Mouse (Mus musculus): ENCODE results near the gene Robo1. TPM values are rescaled to one million over a fixed set of nuclear protein-coding genes. Genes with fewer than 3 reads are reported as not detected.
A peak's percentile ranks its signal among the peaks of the same experiment; 100 is the strongest.
"Not testable (repeated sequence)": the region's sequence is repeated elsewhere in the genome, so short reads cannot be mapped to it uniquely, and the experiment has no call there.

Gene Robo1
- polyA plus RNA-seq, 1 experiment from 2014 or later: 41.4 TPM

DNA sequence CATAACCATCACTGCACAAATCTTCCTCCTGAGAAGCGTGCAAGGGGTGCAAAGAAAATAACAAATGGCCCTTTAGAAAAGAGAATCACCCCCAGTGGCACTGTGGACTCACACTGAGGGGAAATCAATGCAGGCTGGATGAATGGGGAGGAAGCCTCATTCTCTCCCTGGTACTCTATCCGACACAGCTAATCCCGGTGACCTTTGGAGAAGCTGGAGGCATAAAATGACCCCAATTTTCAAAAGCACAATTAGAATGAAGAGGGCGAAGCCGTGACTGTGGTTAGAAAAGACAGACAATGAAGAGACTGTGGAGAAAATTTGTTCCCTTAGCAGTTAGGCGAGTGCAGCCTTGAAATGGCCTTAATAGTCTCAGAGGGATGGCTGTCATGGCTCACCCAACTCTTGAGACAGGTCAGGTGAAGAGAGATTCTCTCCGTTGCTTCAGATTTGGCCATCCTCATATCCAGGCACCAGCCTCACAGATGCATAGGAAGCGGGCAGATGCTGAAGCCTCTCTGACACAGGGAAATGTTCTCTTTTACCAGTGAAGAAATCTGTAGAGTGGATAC is 243.7 kb downstream of the Robo1 start:
- H3K4me3 ChIP-seq (ENCODE audit: low read depth, low read length): no peak overlapping the region
- WGBS: 7% methylated on average over 8 of the region's 8 CpGs
- H3K27ac ChIP-seq (ENCODE audit: low read depth, low read length): no peak overlapping the region; the same call in 1 of the 2 replicates
- H3K9ac ChIP-seq (ENCODE audit: low read length): no peak overlapping the region
- H3K27me3 ChIP-seq (ENCODE audit: control insufficient read depth, insufficient read depth, low read length): no peaks in the 10 kb centered on the region
- ATAC-seq (replicated peaks; ENCODE audit: low FRiP score) (peak; percentile 78), DNase-seq (ENCODE audit: low spot score) (no peak)
- H3K4me2 ChIP-seq (ENCODE audit: low read depth, low read length, severe bottlenecking): no peak overlapping the region
- H3K9me3 ChIP-seq (ENCODE audit: control insufficient read depth, low read length): no peaks in the 10 kb centered on the region
- no peaks in the 10 kb centered on the region for H3K36me3 ChIP-seq (ENCODE audit: control insufficient read depth, insufficient read depth, low read length)
- H3K4me1 ChIP-seq (replicated peaks; ENCODE audit: control insufficient read depth, insufficient read depth, low read length): no peaks in the 10 kb centered on the region; the same call in 1 of the 2 replicates

DNA sequence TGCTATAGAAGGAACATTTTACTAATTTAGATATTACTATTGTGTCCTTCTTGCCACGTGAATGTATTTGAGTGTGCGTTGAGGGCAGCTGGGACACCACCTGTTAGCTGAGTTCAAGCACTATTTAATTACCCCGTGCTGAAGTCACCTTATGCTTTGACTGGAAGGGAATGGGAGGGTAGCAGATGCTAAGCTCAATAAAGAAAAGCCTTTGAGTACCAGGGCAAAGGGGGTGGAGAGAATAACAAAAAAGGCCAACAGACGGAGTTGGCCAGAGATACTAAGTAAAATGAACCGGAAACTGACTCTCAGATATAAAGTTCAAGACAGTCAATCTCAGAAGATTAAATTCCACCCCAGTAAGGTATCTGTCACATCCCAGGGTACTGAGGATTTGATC is 245.6 kb downstream of the Robo1 start:
- Histone ChIP-seq H3K9me3 (ENCODE audit: control insufficient read depth, low read length) (no peaks in the 10 kb centered on the region), H3K36me3 (ENCODE audit: control insufficient read depth, insufficient read depth, low read length) (no peaks in the 10 kb centered on the region), H3K4me2 (ENCODE audit: low read depth, low read length, severe bottlenecking) (no peak overlapping the region), H3K4me1 (replicated peaks; ENCODE audit: control insufficient read depth, insufficient read depth, low read length) (no peaks in the 10 kb centered on the region; the same call in 1 of the 2 replicates), H3K27me3 (ENCODE audit: control insufficient read depth, insufficient read depth, low read length) (no peaks in the 10 kb centered on the region), H3K9ac (ENCODE audit: low read length) (no peak overlapping the region), H3K4me3 (ENCODE audit: low read depth, low read length) (no peak overlapping the region), H3K27ac (ENCODE audit: low read depth, low read length) (no peak overlapping the region)
- ATAC-seq (replicated peaks; ENCODE audit: low FRiP score): no peak
- WGBS: 13% methylated on average over 5 of the region's 5 CpGs
- DNase-seq (ENCODE audit: low spot score): no peak

DNA sequence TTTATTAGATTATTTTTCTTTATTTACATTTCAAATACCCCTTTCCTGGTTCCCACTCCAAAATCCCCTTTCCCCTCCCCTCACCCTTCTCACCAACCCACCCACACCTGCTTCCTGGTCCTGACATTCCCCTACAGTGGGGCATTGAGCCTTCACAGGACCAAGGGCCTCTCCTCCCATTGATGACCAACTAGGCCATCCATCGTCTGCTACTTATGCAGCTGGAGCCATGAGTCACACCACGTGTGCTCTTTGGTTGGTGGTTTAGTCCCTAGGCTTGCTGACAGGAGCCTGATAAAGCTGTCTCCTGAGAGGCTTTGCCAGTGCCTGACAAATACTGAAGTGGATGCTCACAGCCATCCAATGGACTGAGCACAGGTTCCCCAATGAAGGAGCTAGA is 254.0 kb downstream of the Robo1 start:
- H3K36me3 ChIP-seq (ENCODE audit: control insufficient read depth, insufficient read depth, low read length); ATAC-seq (replicated peaks; ENCODE audit: low FRiP score): not testable (repeated sequence)
- 57% methylated on average over 2 of the region's 2 CpGs for WGBS

DNA sequence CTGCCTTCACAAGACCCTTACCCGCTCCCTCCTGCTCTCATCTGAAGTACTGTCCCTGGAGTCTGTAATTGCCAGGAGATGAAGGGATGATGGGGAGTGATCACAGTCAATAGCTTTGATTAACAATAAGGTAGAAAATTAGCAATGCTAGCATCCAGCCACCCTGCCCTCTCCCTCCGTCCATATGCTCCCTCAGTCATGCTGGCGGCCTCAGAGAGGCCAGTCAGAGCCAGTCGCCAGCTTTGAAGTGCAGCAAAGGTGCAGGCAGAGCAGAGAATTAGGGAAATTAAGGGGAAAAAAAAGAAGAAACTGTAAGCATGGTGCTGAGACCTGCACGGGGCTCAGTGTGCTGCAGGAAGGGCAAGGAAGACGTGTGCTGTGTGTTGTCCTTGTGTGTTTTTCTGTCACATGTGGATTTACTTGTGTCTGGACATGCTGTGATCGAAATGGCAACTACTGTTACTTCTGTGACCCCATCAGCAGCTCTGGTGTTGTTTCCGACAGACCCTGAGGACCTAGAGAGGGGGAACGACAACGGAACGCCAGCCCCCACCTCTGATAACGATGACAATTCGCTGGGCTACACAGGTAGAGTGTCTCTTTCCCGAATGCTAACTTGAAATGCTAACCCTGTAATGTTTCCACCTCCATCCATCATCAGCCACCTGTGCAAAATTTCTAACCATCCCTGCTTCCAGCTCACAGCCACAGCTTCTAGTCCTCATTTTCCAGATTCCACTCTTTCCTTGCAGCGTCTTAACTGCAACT is 255.3 kb downstream of the Robo1 start:
- no peak; the same call in 1 of the 2 replicates for ATAC-seq (replicated peaks; ENCODE audit: low FRiP score)
- Histone ChIP-seq H3K4me1 (replicated peaks; ENCODE audit: control insufficient read depth, insufficient read depth, low read length) (peaks cover 1% of the 10 kb centered on the region; the same call in 1 of the 2 replicates), H3K9ac (ENCODE audit: low read length) (no peak overlapping the region), H3K27me3 (ENCODE audit: control insufficient read depth, insufficient read depth, low read length) (peaks cover 2% of the 10 kb centered on the region; the same call in 1 of the 2 replicates), H3K4me3 (ENCODE audit: low read depth, low read length) (no peak overlapping the region), H3K27ac (ENCODE audit: low read depth, low read length) (no peak overlapping the region), H3K9me3 (ENCODE audit: control insufficient read depth, low read length) (no peaks in the 10 kb centered on the region), H3K4me2 (ENCODE audit: low read depth, low read length, severe bottlenecking) (no peak overlapping the region), H3K36me3 (ENCODE audit: control insufficient read depth, insufficient read depth, low read length) (no peaks in the 10 kb centered on the region)
- DNase-seq (ENCODE audit: low spot score): no peak
- WGBS: 31% methylated on average over 15 of the region's 15 CpGs

More for the DNA sequence above, 254.0 kb downstream of the Robo1 start:
- H3K27me3 ChIP-seq (ENCODE audit: control insufficient read depth, insufficient read depth, low read length); H3K9ac ChIP-seq (ENCODE audit: low read length); H3K27ac ChIP-seq (ENCODE audit: low read depth, low read length); H3K4me1 ChIP-seq (replicated peaks; ENCODE audit: control insufficient read depth, insufficient read depth, low read length); H3K9me3 ChIP-seq (ENCODE audit: control insufficient read depth, low read length); H3K4me3 ChIP-seq (ENCODE audit: low read depth, low read length); DNase-seq (ENCODE audit: low spot score); H3K4me2 ChIP-seq (ENCODE audit: low read depth, low read length, severe bottlenecking): not testable (repeated sequence)

DNA sequence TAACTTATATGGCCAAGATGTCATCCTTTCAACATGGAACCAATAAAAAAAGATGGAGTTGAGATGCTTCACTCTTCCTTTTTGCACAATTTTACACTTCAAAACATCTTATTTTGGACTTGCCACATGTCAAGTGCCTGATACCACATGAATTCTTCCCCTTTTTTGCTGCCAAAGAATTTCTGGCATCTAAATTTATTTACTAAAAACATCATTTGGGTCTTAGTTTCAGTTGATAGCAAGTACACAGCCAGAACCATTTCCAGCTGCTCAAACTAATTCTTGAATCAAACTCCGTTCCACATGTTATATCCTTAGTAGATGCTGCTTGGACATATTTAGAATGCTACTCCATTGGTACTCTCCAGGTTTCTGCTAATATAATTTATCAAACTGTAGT is 267.1 kb downstream of the Robo1 start:
- H3K9ac ChIP-seq (ENCODE audit: low read length): no peak overlapping the region
- 96% methylated on average over 1 of the region's 1 CpGs for WGBS
- peaks cover 3% of the 10 kb centered on the region for H3K4me1 ChIP-seq (replicated peaks; ENCODE audit: control insufficient read depth, insufficient read depth, low read length)
- no peaks in the 10 kb centered on the region for H3K9me3 ChIP-seq (ENCODE audit: control insufficient read depth, low read length)
- DNase-seq (ENCODE audit: low spot score) (no peak), ATAC-seq (replicated peaks; ENCODE audit: low FRiP score) (no peak)
- H3K27me3 ChIP-seq (ENCODE audit: control insufficient read depth, insufficient read depth, low read length): no peaks in the 10 kb centered on the region
- H3K27ac ChIP-seq (ENCODE audit: low read depth, low read length): no peak overlapping the region
- no peak overlapping the region for H3K4me3 ChIP-seq (ENCODE audit: low read depth, low read length)
- no peak overlapping the region for H3K4me2 ChIP-seq (ENCODE audit: low read depth, low read length, severe bottlenecking)
- H3K36me3 ChIP-seq (ENCODE audit: control insufficient read depth, insufficient read depth, low read length): no peaks in the 10 kb centered on the region

DNA sequence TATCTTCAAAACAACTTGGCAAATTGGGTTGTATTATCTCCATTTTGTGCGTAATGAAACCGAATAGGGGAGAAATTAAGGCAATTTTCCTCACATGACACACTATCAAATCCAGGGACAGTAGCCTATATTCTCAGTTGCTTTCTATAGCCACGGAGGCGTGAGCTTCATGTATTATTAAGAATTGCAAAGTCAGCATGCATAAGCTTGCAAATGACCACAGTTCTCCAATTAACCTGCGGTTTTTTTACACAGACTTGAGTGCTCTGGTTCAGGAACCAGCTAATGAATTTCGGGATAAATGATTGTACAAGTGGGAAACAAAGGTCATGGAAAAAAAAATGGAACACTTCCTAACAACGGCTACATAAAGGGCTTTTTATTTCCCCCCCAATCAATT is 268.9 kb downstream of the Robo1 start:
- 35% methylated on average over 7 of the region's 7 CpGs for WGBS
- H3K4me2 ChIP-seq (ENCODE audit: low read depth, low read length, severe bottlenecking): no peak overlapping the region
- no peaks in the 10 kb centered on the region for H3K9me3 ChIP-seq (ENCODE audit: control insufficient read depth, low read length)
- no peak overlapping the region for H3K27ac ChIP-seq (ENCODE audit: low read depth, low read length)
- H3K36me3 ChIP-seq (ENCODE audit: control insufficient read depth, insufficient read depth, low read length): no peaks in the 10 kb centered on the region
- no peak for DNase-seq (ENCODE audit: low spot score)
- H3K27me3 ChIP-seq (ENCODE audit: control insufficient read depth, insufficient read depth, low read length): no peaks in the 10 kb centered on the region
- H3K9ac ChIP-seq (ENCODE audit: low read length): no peak overlapping the region
- no peak overlapping the region for H3K4me3 ChIP-seq (ENCODE audit: low read depth, low read length)
- H3K4me1 ChIP-seq (replicated peaks; ENCODE audit: control insufficient read depth, insufficient read depth, low read length): peaks cover 3% of the 10 kb centered on the region
- ATAC-seq (replicated peaks; ENCODE audit: low FRiP score): peak; percentile 57

DNA sequence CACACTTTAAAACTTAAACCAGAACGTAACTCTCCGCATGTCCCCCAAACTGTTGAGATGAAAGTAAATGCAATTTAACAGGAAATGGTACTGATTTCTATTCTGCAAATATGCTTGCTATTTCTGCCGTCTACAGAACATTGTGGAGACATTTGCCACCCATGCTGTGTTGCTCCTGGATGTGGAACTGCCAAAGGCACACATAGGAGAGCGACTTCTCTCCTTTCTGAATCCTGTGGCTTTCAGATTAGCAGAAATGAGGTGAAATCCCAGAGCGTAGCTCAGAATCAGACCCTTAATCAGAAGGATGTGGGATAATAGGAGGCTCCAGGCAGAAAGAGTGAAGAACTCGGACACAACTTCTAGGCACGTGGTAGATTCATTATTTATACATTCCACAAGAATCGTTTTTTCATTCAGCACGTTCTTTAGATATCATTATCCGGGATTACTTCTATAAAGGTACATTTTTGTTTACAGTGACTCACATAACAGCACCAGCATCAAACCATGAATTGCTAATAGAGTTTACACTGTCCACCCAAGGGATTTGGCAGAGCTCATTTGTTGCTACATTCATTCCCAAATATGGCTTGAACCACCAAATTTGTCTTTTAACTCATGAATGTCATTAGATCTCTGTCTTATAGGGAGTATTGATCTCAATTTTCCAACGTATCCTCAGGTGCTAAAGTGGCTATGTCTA is 276.5 kb downstream of the Robo1 start:
- 76% methylated on average over 11 of the region's 11 CpGs for WGBS
- H3K36me3 ChIP-seq (ENCODE audit: control insufficient read depth, insufficient read depth, low read length): no peaks in the 10 kb centered on the region
- DNase-seq (ENCODE audit: low spot score): no peak

DNA sequence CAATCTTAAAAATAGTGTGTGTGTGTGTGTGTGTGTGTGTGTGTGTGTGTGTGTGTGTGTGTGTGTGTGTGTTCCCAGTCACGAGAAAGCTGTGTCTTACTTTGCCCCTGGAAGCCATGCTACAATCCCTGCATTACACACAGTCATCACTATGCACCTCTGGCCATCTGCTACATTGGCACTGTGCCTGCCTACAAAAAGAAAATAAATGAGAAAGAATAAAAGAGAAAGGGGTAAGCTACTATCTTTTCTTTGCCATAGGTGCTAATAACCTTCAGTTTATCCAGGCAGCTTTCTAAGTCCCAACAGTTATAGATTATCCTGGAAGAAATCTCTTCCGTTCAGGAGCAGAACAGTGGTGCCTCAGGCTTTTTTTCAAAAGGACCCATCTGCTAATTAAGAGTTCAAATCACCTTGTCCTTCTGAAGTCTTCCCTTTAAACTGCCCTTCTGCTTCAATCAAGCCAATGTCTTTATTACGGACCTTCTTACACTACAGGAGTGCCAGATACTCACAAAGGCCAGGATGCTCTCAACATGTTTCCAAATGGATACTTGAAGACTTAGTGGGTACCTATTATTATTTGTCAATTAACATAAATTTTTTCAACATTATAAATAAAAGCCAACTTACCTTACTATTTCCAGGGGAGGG is 277.2 kb downstream of the Robo1 start:
- peak; percentile 78; the same call in 1 of the 2 replicates for ATAC-seq (replicated peaks; ENCODE audit: low FRiP score)
- no peaks in the 10 kb centered on the region for H3K9me3 ChIP-seq (ENCODE audit: control insufficient read depth, low read length)
- 54% methylated on average over 3 of the region's 3 CpGs for WGBS
- peak; percentile 50 for DNase-seq (ENCODE audit: low spot score)
- no peak overlapping the region for H3K27ac ChIP-seq (ENCODE audit: low read depth, low read length)
- H3K36me3 ChIP-seq (ENCODE audit: control insufficient read depth, insufficient read depth, low read length): no peaks in the 10 kb centered on the region
- no peak overlapping the region for H3K4me2 ChIP-seq (ENCODE audit: low read depth, low read length, severe bottlenecking)
- H3K27me3 ChIP-seq (ENCODE audit: control insufficient read depth, insufficient read depth, low read length): no peaks in the 10 kb centered on the region
- H3K4me1 ChIP-seq (replicated peaks; ENCODE audit: control insufficient read depth, insufficient read depth, low read length): no peaks in the 10 kb centered on the region
- H3K9ac ChIP-seq (ENCODE audit: low read length): no peak overlapping the region
- H3K4me3 ChIP-seq (ENCODE audit: low read depth, low read length): no peak overlapping the region

More for the DNA sequence above, 276.5 kb downstream of the Robo1 start:
- Histone ChIP-seq H3K4me2 (ENCODE audit: low read depth, low read length, severe bottlenecking) (no peak overlapping the region), H3K27ac (ENCODE audit: low read depth, low read length) (no peak overlapping the region), H3K9me3 (ENCODE audit: control insufficient read depth, low read length) (no peaks in the 10 kb centered on the region), H3K27me3 (ENCODE audit: control insufficient read depth, insufficient read depth, low read length) (no peaks in the 10 kb centered on the region), H3K4me1 (replicated peaks; ENCODE audit: control insufficient read depth, insufficient read depth, low read length) (no peaks in the 10 kb centered on the region), H3K4me3 (ENCODE audit: low read depth, low read length) (no peak overlapping the region), H3K9ac (ENCODE audit: low read length) (no peak overlapping the region)
- no peak for ATAC-seq (replicated peaks; ENCODE audit: low FRiP score)

Data from forebrain, embryonic 11.5 days (tissue).